Mouse (Mus musculus): Measurements from ENCODE around the gene Ikzf4. TPM values are rescaled to one million over a fixed set of nuclear protein-coding genes. Genes with fewer than 3 reads are reported as not detected.

Ikzf4 gene
- polyA plus RNA-seq, 1 experiment from 2014 or later, result 3.4 TPM

DNA sequence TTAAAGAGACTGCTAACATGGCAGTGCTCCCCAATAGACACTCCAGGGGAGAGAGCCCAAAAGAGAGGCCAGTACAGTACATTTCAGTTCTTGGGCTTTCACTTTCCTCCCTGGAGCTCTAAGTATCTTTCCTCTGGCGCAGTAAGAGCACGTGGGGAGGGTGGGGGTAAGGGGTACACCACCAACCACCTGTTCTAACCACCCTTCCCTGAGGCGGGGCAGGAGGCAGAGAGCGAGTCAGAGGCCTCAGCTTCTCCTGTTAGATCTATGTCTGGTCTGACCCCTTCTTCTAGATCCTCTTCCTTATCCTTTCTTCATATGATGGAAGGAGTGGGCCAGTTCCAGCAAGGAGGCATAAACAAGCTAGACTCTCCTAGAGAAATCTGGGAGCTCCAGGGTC is 58.7 kb downstream of the Ikzf4 start:
- peak overlapping the region; percentile 62 for H3K4me3 ChIP-seq (replicated peaks)
- peak overlapping the region; percentile 69 for H3K27ac ChIP-seq
- H3K4me1 ChIP-seq (replicated peaks), result peaks cover 39% of the 10 kb centered on the region
- no peak overlapping the region for H3K9ac ChIP-seq (replicated peaks)
- no peak for ATAC-seq (ENCODE audit: insufficient number of reproducible peaks, insufficient read depth, low FRiP score, low TSS enrichment, low read depth)
- peaks cover 80% of the 10 kb centered on the region for H3K27me3 ChIP-seq
- 38% methylated on average over 4 of the region's 4 CpGs for WGBS
- peak overlapping the region; percentile 98 for H3K4me2 ChIP-seq
- no peaks in the 10 kb centered on the region for H3K36me3 ChIP-seq
- H3K9me3 ChIP-seq, result no peaks in the 10 kb centered on the region

DNA sequence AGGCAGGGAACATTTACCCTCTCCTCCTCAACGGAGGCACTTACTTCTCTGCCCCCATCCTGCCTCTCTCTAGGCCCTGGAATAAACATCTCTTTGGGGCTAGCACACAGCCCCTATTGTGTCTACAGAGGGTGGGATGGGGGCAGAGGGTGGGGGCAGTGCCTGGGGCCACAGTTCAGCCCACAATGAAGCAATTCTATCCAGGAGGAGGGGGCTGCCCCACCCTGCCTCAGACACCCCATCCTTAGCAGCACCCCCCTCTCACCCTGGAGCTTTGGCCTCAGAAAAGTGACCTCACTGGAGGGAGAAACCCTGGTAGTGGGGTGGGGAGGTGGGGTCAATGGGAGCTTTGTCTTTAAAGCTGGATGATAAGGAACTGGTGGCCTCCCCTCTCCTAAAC is 59.2 kb downstream of the Ikzf4 start:
- Histone ChIP-seq H3K36me3 (no peaks in the 10 kb centered on the region), H3K4me3 (replicated peaks) (peak overlapping the region; percentile 2; the same call in 1 of the 2 replicates), H3K9ac (replicated peaks) (no peak overlapping the region), H3K9me3 (no peaks in the 10 kb centered on the region), H3K27me3 (peaks cover 80% of the 10 kb centered on the region), H3K4me2 (peak overlapping the region; percentile 98), H3K27ac (peak overlapping the region; percentile 69; the same call in 1 of the 2 replicates), H3K4me1 (replicated peaks) (peaks cover 39% of the 10 kb centered on the region)
- no peak for ATAC-seq (ENCODE audit: insufficient number of reproducible peaks, insufficient read depth, low FRiP score, low TSS enrichment, low read depth)
- WGBS, result 18% methylated on average over 1 of the region's 1 CpGs

DNA sequence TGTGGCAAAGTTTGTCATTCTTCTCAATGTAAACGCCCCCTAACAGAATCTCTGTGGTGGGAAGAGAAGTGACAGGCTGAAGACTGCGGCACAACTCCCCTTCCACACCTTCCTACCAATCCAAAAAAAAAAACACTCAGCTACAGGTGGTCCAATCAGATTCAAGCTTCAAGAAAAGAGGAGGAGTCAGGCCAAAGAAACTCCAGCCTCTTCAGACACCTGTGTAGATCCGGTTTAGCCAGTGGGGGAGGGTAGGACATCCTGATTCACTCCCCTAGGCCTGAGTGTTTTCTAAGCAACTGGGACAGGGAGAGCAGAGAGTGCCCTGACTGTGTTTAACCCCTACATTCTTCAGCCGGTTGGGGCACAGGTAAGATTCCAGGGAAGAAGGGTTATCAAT is 61.4 kb downstream of the Ikzf4 start:
- Histone ChIP-seq H3K4me1 (replicated peaks) (peaks cover 38% of the 10 kb centered on the region), H3K9ac (replicated peaks) (no peak overlapping the region), H3K27ac (no peak overlapping the region), H3K4me2 (no peak overlapping the region), H3K9me3 (no peaks in the 10 kb centered on the region), H3K4me3 (replicated peaks) (no peak overlapping the region), H3K27me3 (peaks cover 68% of the 10 kb centered on the region), H3K36me3 (no peaks in the 10 kb centered on the region)
- ATAC-seq (ENCODE audit: insufficient number of reproducible peaks, insufficient read depth, low FRiP score, low TSS enrichment, low read depth), result no peak
- 5% methylated on average over 4 of the region's 4 CpGs for WGBS

DNA sequence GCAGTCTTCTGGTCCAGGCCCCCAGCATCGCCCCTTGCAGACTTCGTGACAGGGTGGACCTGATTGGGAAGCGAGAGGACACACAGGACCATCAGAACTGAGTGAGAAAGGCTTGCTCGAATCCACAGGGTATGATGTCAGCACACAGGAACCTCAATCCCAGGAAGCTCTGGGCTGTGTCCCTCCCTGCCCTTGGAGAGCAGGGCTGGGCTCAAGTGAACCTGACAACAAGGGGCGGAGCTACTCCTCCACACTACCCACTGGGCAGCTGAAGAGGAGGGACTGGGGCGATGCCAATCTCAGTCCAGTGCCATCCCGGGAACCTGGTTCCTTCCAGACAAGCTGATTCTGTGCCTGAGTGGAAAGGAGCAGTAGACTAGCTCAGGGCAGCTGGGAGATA is 62.1 kb downstream of the Ikzf4 start:
- no peaks in the 10 kb centered on the region for H3K9me3 ChIP-seq
- H3K4me1 ChIP-seq (replicated peaks), result peaks cover 31% of the 10 kb centered on the region
- H3K9ac ChIP-seq (replicated peaks), result peak overlapping the region; percentile 18; the same call in 1 of the 2 replicates
- H3K4me3 ChIP-seq (replicated peaks), result no peak overlapping the region
- ATAC-seq (ENCODE audit: insufficient number of reproducible peaks, insufficient read depth, low FRiP score, low TSS enrichment, low read depth), result no peak
- no peak overlapping the region for H3K27ac ChIP-seq
- 26% methylated on average over 7 of the region's 7 CpGs for WGBS
- no peaks in the 10 kb centered on the region for H3K36me3 ChIP-seq
- no peak overlapping the region for H3K4me2 ChIP-seq
- H3K27me3 ChIP-seq, result peaks cover 60% of the 10 kb centered on the region

Small RNA genes within 50 kb of the gene (microRNA-seq; reads per million reads assigned to microRNA genes)
- not detected for gene Mir6917

Other genes starting within 250 kb of the Ikzf4 start
- not detected in 2 replicates for gene Slc39a5, start 244.8 kb downstream of the Ikzf4 start, polyA plus RNA-seq (2016; fragmentation: Nextera tagmentation; extraction: Ambion mirVana)
- gene Nabp2, start 234.5 kb downstream of the Ikzf4 start, polyA plus RNA-seq (2016; fragmentation: Nextera tagmentation; extraction: Ambion mirVana), result 65.1 and 65.2 TPM in 2 replicates
- gene Rnf41, start 234.3 kb downstream of the Ikzf4 start, polyA plus RNA-seq (2016; fragmentation: Nextera tagmentation; extraction: Ambion mirVana), result 42.5 TPM in 2 replicates
- 105 and 120 TPM in 2 replicates for gene Smarcc2, start 186.7 kb downstream of the Ikzf4 start, polyA plus RNA-seq (2016; fragmentation: Nextera tagmentation; extraction: Ambion mirVana)
- gene Myl6, start 151.8 kb downstream of the Ikzf4 start, polyA plus RNA-seq (2016; fragmentation: Nextera tagmentation; extraction: Ambion mirVana), result 827 and 868 TPM in 2 replicates
- 3.2 and 3.4 TPM in 2 replicates for gene Myl6b, start 147.3 kb downstream of the Ikzf4 start, polyA plus RNA-seq (2016; fragmentation: Nextera tagmentation; extraction: Ambion mirVana)
- gene Esyt1, start 120.1 kb downstream of the Ikzf4 start, polyA plus RNA-seq (2016; fragmentation: Nextera tagmentation; extraction: Ambion mirVana), result 18.5 and 19.9 TPM in 2 replicates
- 18.1 and 21.4 TPM in 2 replicates for gene Zc3h10, start 98.2 kb downstream of the Ikzf4 start, polyA plus RNA-seq (2016; fragmentation: Nextera tagmentation; extraction: Ambion mirVana)
- 3,599 and 3,605 TPM in 2 replicates for gene Rpl41, start 96.7 kb downstream of the Ikzf4 start, polyA plus RNA-seq (2016; fragmentation: Nextera tagmentation; extraction: Ambion mirVana)
- 199 and 206 TPM in 2 replicates for gene Pa2g4, start 80.0 kb downstream of the Ikzf4 start, polyA plus RNA-seq (2016; fragmentation: Nextera tagmentation; extraction: Ambion mirVana)
- 15.4 and 16.6 TPM in 2 replicates for gene Erbb3, start 56.3 kb downstream of the Ikzf4 start, polyA plus RNA-seq (2016; fragmentation: Nextera tagmentation; extraction: Ambion mirVana)
- 753 and 757 TPM in 2 replicates for gene Rps26, start 19.2 kb downstream of the Ikzf4 start, polyA plus RNA-seq (2016; fragmentation: Nextera tagmentation; extraction: Ambion mirVana)
- 14.7 and 16.7 TPM in 2 replicates for gene Suox, start 28.1 kb upstream of the Ikzf4 start, polyA plus RNA-seq (2016; fragmentation: Nextera tagmentation; extraction: Ambion mirVana)
- 72.7 and 78.2 TPM in 2 replicates for gene Rab5b, start 50.3 kb upstream of the Ikzf4 start, polyA plus RNA-seq (2016; fragmentation: Nextera tagmentation; extraction: Ambion mirVana)
- 0.71 and 1.2 TPM in 2 replicates for gene Pmel, start 58.2 kb upstream of the Ikzf4 start, polyA plus RNA-seq (2016; fragmentation: Nextera tagmentation; extraction: Ambion mirVana)
- gene Cdk2, start 59.0 kb upstream of the Ikzf4 start, polyA plus RNA-seq (2016; fragmentation: Nextera tagmentation; extraction: Ambion mirVana), result 147 and 161 TPM in 2 replicates
- gene Dgka, start 98.9 kb upstream of the Ikzf4 start, polyA plus RNA-seq (2016; fragmentation: Nextera tagmentation; extraction: Ambion mirVana), result 8.4 and 8.9 TPM in 2 replicates
- gene Pym1, start 101.9 kb upstream of the Ikzf4 start, polyA plus RNA-seq (2016; fragmentation: Nextera tagmentation; extraction: Ambion mirVana), result 54.2 and 55.2 TPM in 2 replicates
- 0.36 and 0.50 TPM in 2 replicates for gene Mmp19, start 144.9 kb upstream of the Ikzf4 start, polyA plus RNA-seq (2016; fragmentation: Nextera tagmentation; extraction: Ambion mirVana)
- 56.4 and 58.0 TPM in 2 replicates for gene Dnajc14, start 158.1 kb upstream of the Ikzf4 start, polyA plus RNA-seq (2016; fragmentation: Nextera tagmentation; extraction: Ambion mirVana)
- 22.6 and 23.4 TPM in 2 replicates for gene Tmem198b, start 158.4 kb upstream of the Ikzf4 start, polyA plus RNA-seq (2016; fragmentation: Nextera tagmentation; extraction: Ambion mirVana)
- 241 and 260 TPM in 2 replicates for gene Sarnp, start 171.3 kb upstream of the Ikzf4 start, polyA plus RNA-seq (2016; fragmentation: Nextera tagmentation; extraction: Ambion mirVana)
- gene Ormdl2, start 175.7 kb upstream of the Ikzf4 start, polyA plus RNA-seq (2016; fragmentation: Nextera tagmentation; extraction: Ambion mirVana), result 27.9 and 31.6 TPM in 2 replicates
- gene Gdf11, start 245.7 kb upstream of the Ikzf4 start, polyA plus RNA-seq (2016; fragmentation: Nextera tagmentation; extraction: Ambion mirVana), result 15.2 and 20.7 TPM in 2 replicates